Mouse (Mus musculus): Measurements from ENCODE around the gene Fan1. TPM values are rescaled to one million over a fixed set of nuclear protein-coding genes. Genes with fewer than 3 reads are reported as not detected.

Gene Fan1
- total RNA-seq, 1 experiment: 7.3 TPM

GRCm38 (mm10) chr7:64371940-64372878 is 1.7 kb downstream of the Fan1 start:
- TF ChIP-seq ZC3H11A (IDR thresholded peaks at IDR 0.05; ENCODE audit: borderline replicate concordance, low read depth, low read length) (no peak), HCFC1 (IDR thresholded peaks at IDR 0.05; ENCODE audit: borderline replicate concordance, insufficient read depth, low read length) (no peak)
- in situ Hi-C loops (cut with MboI; ENCODE audit: low sequenced_read_pairs in 2 of 2, unreplicated experiment in 2 of 2): no loop called here

DNA sequence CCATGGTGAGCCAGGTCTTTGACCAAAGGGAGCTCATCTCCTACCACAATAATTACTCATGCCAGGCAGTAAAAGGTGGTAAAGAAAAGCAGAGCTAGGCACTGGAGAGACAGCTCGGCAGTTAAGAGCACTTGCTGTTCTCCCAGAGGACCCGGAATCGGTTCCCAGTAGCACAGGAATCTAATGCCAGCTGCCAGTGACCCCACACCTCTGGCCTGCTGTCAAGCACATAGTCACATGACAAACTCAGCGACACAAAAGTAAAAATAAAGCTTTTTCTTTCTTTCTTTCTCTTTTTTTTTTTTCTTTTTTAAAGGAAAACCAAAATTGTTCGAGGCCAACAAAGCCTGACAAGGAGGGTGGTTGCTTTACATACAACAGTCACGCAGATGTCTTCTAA is 4.1 kb downstream of the Fan1 start:
- in situ Hi-C loops (cut with MboI; ENCODE audit: low sequenced_read_pairs in 2 of 2, unreplicated experiment in 2 of 2): no loop called here
- peaks cover 0 to 2% of the 10 kb centered on the region in 2 experiments; a peak in 1 of 4 replicates for H3K4me1 ChIP-seq (ENCODE audit: control insufficient read depth in 2 of 2, insufficient read depth in 2 of 2, low read length in 2 of 2, poor library complexity in 1 of 2)
- no peak for DNase-seq (ENCODE audit: low read depth, low spot score)
- no peak overlapping the region for H3K4me3 ChIP-seq (ENCODE audit: insufficient read depth in 1 of 2, low read depth in 1 of 2, low read length in 2 of 2, poor library complexity in 1 of 2, severe bottlenecking in 1 of 2)
- H3K9ac ChIP-seq (ENCODE audit: insufficient read depth, low read depth, low read length, poor library complexity, severe bottlenecking): no peak overlapping the region
- peaks cover 3% of the 10 kb centered on the region for H3K36me3 ChIP-seq (ENCODE audit: control insufficient read depth, insufficient read depth, low read length, poor library complexity, severe bottlenecking)
- no peak overlapping the region for H3K27ac ChIP-seq (ENCODE audit: insufficient read depth, low read depth, low read length, poor library complexity, severe bottlenecking)
- H3K9me3 ChIP-seq (ENCODE audit: control insufficient read depth, insufficient read depth, low read depth, low read length): no peaks in the 10 kb centered on the region
- no peak for TF ChIP-seq MAFK (IDR thresholded peaks at IDR 0.05; ENCODE audit: insufficient read depth, low read depth, low read length)
- TF ChIP-seq ZNF384 (IDR thresholded peaks at IDR 0.05; ENCODE audit: low read depth, low read length): no peak
- TF ChIP-seq CHD2 (IDR thresholded peaks at IDR 0.05; ENCODE audit: low read depth, low read length): no peak
- no peak for TF ChIP-seq ZC3H11A (IDR thresholded peaks at IDR 0.05; ENCODE audit: borderline replicate concordance, low read depth, low read length)
- TF ChIP-seq HCFC1 (IDR thresholded peaks at IDR 0.05; ENCODE audit: borderline replicate concordance, insufficient read depth, low read length): no peak

More at GRCm38 (mm10) chr7:64371940-64372878, 1.7 kb downstream of the Fan1 start:
- Histone ChIP-seq H3K36me3 (ENCODE audit: control insufficient read depth, insufficient read depth, low read length, poor library complexity, severe bottlenecking) (peaks cover 3% of the 10 kb centered on the region; the same call in 1 of the 2 replicates), H3K4me1 (ENCODE audit: control insufficient read depth in 2 of 2, insufficient read depth in 2 of 2, low read length in 2 of 2, poor library complexity in 1 of 2) (peaks cover 0 to 2% of the 10 kb centered on the region in 2 experiments; a peak in 1 of 4 replicates), H3K27ac (ENCODE audit: insufficient read depth, low read depth, low read length, poor library complexity, severe bottlenecking) (no peak overlapping the region), H3K9me3 (ENCODE audit: control insufficient read depth, insufficient read depth, low read depth, low read length) (no peaks in the 10 kb centered on the region), H3K9ac (ENCODE audit: insufficient read depth, low read depth, low read length, poor library complexity, severe bottlenecking) (no peak overlapping the region), H3K4me3 (ENCODE audit: insufficient read depth in 1 of 2, low read depth in 1 of 2, low read length in 2 of 2, poor library complexity in 1 of 2, severe bottlenecking in 1 of 2) (no peak overlapping the region)
- DNase-seq (ENCODE audit: low read depth, low spot score): no peak

GRCm38 (mm10) chr7:64365863-64366262 is 8.0 kb downstream of the Fan1 start:
- in situ Hi-C loops (cut with MboI; ENCODE audit: low sequenced_read_pairs in 2 of 2, unreplicated experiment in 2 of 2): no loop called here
- TF ChIP-seq HCFC1 (IDR thresholded peaks at IDR 0.05; ENCODE audit: borderline replicate concordance, insufficient read depth, low read length): no peak
- no peak for TF ChIP-seq MAFK (IDR thresholded peaks at IDR 0.05; ENCODE audit: insufficient read depth, low read depth, low read length)
- no peak for TF ChIP-seq CHD2 (IDR thresholded peaks at IDR 0.05; ENCODE audit: low read depth, low read length)
- no peak for TF ChIP-seq ZC3H11A (IDR thresholded peaks at IDR 0.05; ENCODE audit: borderline replicate concordance, low read depth, low read length)
- TF ChIP-seq ZNF384 (IDR thresholded peaks at IDR 0.05; ENCODE audit: low read depth, low read length): no peak
- no peak overlapping the region for H3K27ac ChIP-seq (ENCODE audit: insufficient read depth, low read depth, low read length, poor library complexity, severe bottlenecking)
- no peak overlapping the region for H3K4me3 ChIP-seq (ENCODE audit: insufficient read depth in 1 of 2, low read depth in 1 of 2, low read length in 2 of 2, poor library complexity in 1 of 2, severe bottlenecking in 1 of 2)
- H3K9ac ChIP-seq (ENCODE audit: insufficient read depth, low read depth, low read length, poor library complexity, severe bottlenecking): no peak overlapping the region
- no peak for DNase-seq (ENCODE audit: low read depth, low spot score)
- H3K4me1 ChIP-seq (ENCODE audit: control insufficient read depth in 2 of 2, insufficient read depth in 2 of 2, low read length in 2 of 2, poor library complexity in 1 of 2): no peaks in the 10 kb centered on the region; a peak in 1 of 4 replicates
- H3K9me3 ChIP-seq (ENCODE audit: control insufficient read depth, insufficient read depth, low read depth, low read length): no peaks in the 10 kb centered on the region
- peaks cover 8% of the 10 kb centered on the region for H3K36me3 ChIP-seq (ENCODE audit: control insufficient read depth, insufficient read depth, low read length, poor library complexity, severe bottlenecking)

- H3K27ac ChIP-seq (ENCODE audit: insufficient read depth, low read depth, low read length, poor library complexity, severe bottlenecking): no peak overlapping the region
- TF ChIP-seq HCFC1 (IDR thresholded peaks at IDR 0.05; ENCODE audit: borderline replicate concordance, insufficient read depth, low read length) (no peak), MAFK (IDR thresholded peaks at IDR 0.05; ENCODE audit: insufficient read depth, low read depth, low read length) (no peak), ZNF384 (IDR thresholded peaks at IDR 0.05; ENCODE audit: low read depth, low read length) (no peak), ZC3H11A (IDR thresholded peaks at IDR 0.05; ENCODE audit: borderline replicate concordance, low read depth, low read length) (no peak), CHD2 (IDR thresholded peaks at IDR 0.05; ENCODE audit: low read depth, low read length) (no peak)
- no peaks in the 10 kb centered on the region for H3K4me1 ChIP-seq (ENCODE audit: control insufficient read depth in 2 of 2, insufficient read depth in 2 of 2, low read length in 2 of 2, poor library complexity in 1 of 2)
- no peak overlapping the region for H3K9ac ChIP-seq (ENCODE audit: insufficient read depth, low read depth, low read length, poor library complexity, severe bottlenecking)
- no peak overlapping the region for H3K4me3 ChIP-seq (ENCODE audit: insufficient read depth in 1 of 2, low read depth in 1 of 2, low read length in 2 of 2, poor library complexity in 1 of 2, severe bottlenecking in 1 of 2)
- H3K9me3 ChIP-seq (ENCODE audit: control insufficient read depth, insufficient read depth, low read depth, low read length): no peaks in the 10 kb centered on the region
- peaks cover 10% of the 10 kb centered on the region for H3K36me3 ChIP-seq (ENCODE audit: control insufficient read depth, insufficient read depth, low read length, poor library complexity, severe bottlenecking)
- DNase-seq (ENCODE audit: low read depth, low spot score): no peak
- in situ Hi-C loops (cut with MboI; ENCODE audit: low sequenced_read_pairs in 2 of 2, unreplicated experiment in 2 of 2): no loop called here
These were observed 13.3 kb downstream of the Fan1 start for GRCm38 (mm10) chr7:64360586-64360945.

All from ES-E14 (cell line).